In the genomic region with DNA sequence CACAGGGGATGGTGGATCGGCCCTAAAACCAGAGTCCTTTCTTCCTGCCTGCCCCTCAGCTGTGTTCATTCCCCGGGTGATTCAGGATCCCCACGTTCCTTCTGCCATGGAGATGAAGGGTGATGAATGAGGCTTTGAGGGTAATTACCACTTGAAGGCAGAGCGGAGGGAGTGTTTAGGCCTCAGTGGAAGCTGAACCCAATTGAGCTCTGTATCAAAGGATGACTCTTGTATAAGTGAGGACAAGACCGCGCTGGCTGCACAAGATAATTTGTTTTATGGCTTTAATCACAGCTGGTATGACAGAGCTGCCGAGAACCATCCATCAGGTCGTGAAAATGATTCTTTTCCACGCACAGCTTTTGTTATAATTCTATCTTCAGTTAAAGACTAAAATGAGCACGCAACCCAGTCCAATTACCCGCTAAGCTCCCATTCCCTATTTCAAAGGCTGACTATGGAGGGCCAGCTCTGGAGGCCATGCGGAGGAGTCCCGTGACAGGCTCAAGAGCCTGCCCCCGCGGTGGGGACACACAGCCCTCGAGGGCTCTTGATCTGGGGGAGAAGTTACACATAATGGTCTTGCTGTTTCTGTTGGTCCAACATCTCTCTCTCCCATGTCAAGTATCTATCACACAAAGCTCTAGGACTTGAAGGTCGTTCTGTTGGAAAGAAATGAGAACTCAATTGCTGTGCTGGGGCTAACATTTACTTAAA, we compare ENCODE assay signal across 16 mouse cellular contexts.
DNase-seq lines count a peak whose midpoint lies in the region; ATAC-seq and TF ChIP-seq lines count a peak whose summit lies in the region.
"Had no signal": no experiment of that assay in that cellular context is flagged by ENCODE, and none has a peak within 500 bp of the region (broad histone marks: within the 10 kb centered on the region; RNA-seq: fewer than 3 reads in every experiment).

No protein-coding gene starts in this region.

- no peaks in the 10 kb centered on the region for H3K36me3 ChIP-seq in forebrain, embryonic 14.5 days (ENCODE audit: control insufficient read depth, insufficient read depth, low read length)
- no peaks in the 10 kb centered on the region for H3K36me3 ChIP-seq in forebrain, embryonic 10.5 days (replicated peaks)
- no peaks in the 10 kb centered on the region for H3K36me3 ChIP-seq in lung, postnatal 0 days (ENCODE audit: insufficient read depth, low read length)
- no peaks in the 10 kb centered on the region for H3K36me3 ChIP-seq in midbrain, postnatal 0 days (ENCODE audit: insufficient read depth, low read length)
- H3K36me3 ChIP-seq: intestine, embryonic 15.5 days had no signal

- H3K4me1 ChIP-seq in forebrain, embryonic 14.5 days (ENCODE audit: control insufficient read depth, insufficient read depth, low read length), result no peaks in the 10 kb centered on the region
- H3K4me1 ChIP-seq in forebrain, embryonic 10.5 days, result no peaks in the 10 kb centered on the region
- no peaks in the 10 kb centered on the region for H3K4me1 ChIP-seq in lung, postnatal 0 days (ENCODE audit: insufficient read depth, low read depth, low read length)
- H3K4me1 ChIP-seq in midbrain, postnatal 0 days (ENCODE audit: insufficient read depth, low read length), result no peaks in the 10 kb centered on the region
- H3K4me1 ChIP-seq: intestine, embryonic 15.5 days had no signal

- H3K9me3 ChIP-seq in forebrain, embryonic 14.5 days (replicated peaks; ENCODE audit: control insufficient read depth, low read length), result no peaks in the 10 kb centered on the region
- no peaks in the 10 kb centered on the region for H3K9me3 ChIP-seq in forebrain, embryonic 10.5 days
- H3K9me3 ChIP-seq in lung, postnatal 0 days (ENCODE audit: low read length), result no peaks in the 10 kb centered on the region
- no peaks in the 10 kb centered on the region for H3K9me3 ChIP-seq in midbrain, postnatal 0 days (ENCODE audit: low read length)
- H3K9me3 ChIP-seq: intestine, embryonic 15.5 days had no signal

- no peak overlapping the region for H3K9ac ChIP-seq in forebrain, embryonic 14.5 days (ENCODE audit: low read length)
- no peak overlapping the region for H3K9ac ChIP-seq in lung, postnatal 0 days (replicated peaks; ENCODE audit: low read depth)
- no peak overlapping the region for H3K9ac ChIP-seq in midbrain, postnatal 0 days (replicated peaks; ENCODE audit: low read length, poor library complexity, severe bottlenecking)
- H3K9ac ChIP-seq: intestine, embryonic 15.5 days had no signal

- peak; percentile 61 for ATAC-seq in forebrain, embryonic 14.5 days
- peak; percentile 41; the same call in 1 of the 2 replicates for ATAC-seq in lung, postnatal 0 days
- 0 out of 2 replicates have a peak, but pooled peaks have one; percentile 5 for ATAC-seq in midbrain, postnatal 0 days (ENCODE audit: low FRiP score)
- ATAC-seq: CD4-positive, CD25-positive, alpha-beta regulatory T cell, adult 4 months; intestine, embryonic 15.5 days had no signal

- no peak for TF ChIP-seq EP300 in lung, postnatal 0 days (IDR thresholded peaks at IDR 0.05)

- no peak overlapping the region for H3K4me2 ChIP-seq in forebrain, embryonic 14.5 days (ENCODE audit: low read length)
- H3K4me2 ChIP-seq in lung, postnatal 0 days (replicated peaks; ENCODE audit: low read depth, low read length), result no peak overlapping the region
- H3K4me2 ChIP-seq in midbrain, postnatal 0 days (ENCODE audit: low read depth, low read length, poor library complexity, severe bottlenecking), result no peak overlapping the region
- H3K4me2 ChIP-seq: intestine, embryonic 15.5 days had no signal

- WGBS in forebrain, embryonic 14.5 days, result 43% methylated on average over 17 of the region's 17 CpGs
- WGBS in forebrain, embryonic 10.5 days, result 75% methylated on average over 17 of the region's 17 CpGs
- WGBS in lung, postnatal 0 days, result 69% methylated on average over 17 of the region's 17 CpGs
- WGBS in midbrain, postnatal 0 days, result 78% methylated on average over 17 of the region's 17 CpGs

- H3K27me3 ChIP-seq in forebrain, embryonic 14.5 days (replicated peaks; ENCODE audit: control insufficient read depth, insufficient read depth, low read length), result no peaks in the 10 kb centered on the region
- peaks cover 3% of the 10 kb centered on the region; the same call in 1 of the 2 replicates for H3K27me3 ChIP-seq in forebrain, embryonic 10.5 days (ENCODE audit: poor library complexity, severe bottlenecking)
- H3K27me3 ChIP-seq in lung, postnatal 0 days (replicated peaks; ENCODE audit: insufficient read depth, low read length), result no peaks in the 10 kb centered on the region
- H3K27me3 ChIP-seq in midbrain, postnatal 0 days (ENCODE audit: insufficient read depth, low read length), result no peaks in the 10 kb centered on the region
- H3K27me3 ChIP-seq: intestine, embryonic 15.5 days had no signal

- no peak overlapping the region for H3K4me3 ChIP-seq in forebrain, embryonic 14.5 days (ENCODE audit: low read depth, low read length)
- H3K4me3 ChIP-seq in forebrain, embryonic 10.5 days, result no peak overlapping the region
- no peak overlapping the region for H3K4me3 ChIP-seq in lung, postnatal 0 days (ENCODE audit: low read depth, low read length)
- H3K4me3 ChIP-seq in midbrain, postnatal 0 days (ENCODE audit: low read depth, low read length), result no peak overlapping the region
- H3K4me3 ChIP-seq: intestine, embryonic 15.5 days; layer of hippocampus, adult 2 months had no signal

- no peak overlapping the region for H3K27ac ChIP-seq in forebrain, embryonic 14.5 days (ENCODE audit: low read depth, low read length)
- H3K27ac ChIP-seq in forebrain, embryonic 10.5 days, result no peak overlapping the region
- H3K27ac ChIP-seq in lung, postnatal 0 days (ENCODE audit: low read length), result no peak overlapping the region
- no peak overlapping the region for H3K27ac ChIP-seq in midbrain, postnatal 0 days (ENCODE audit: low read depth, low read length)
- H3K27ac ChIP-seq: intestine, embryonic 15.5 days; layer of hippocampus, adult 2 months had no signal

- peak; percentile 17 for DNase-seq in forebrain, embryonic 14.5 days (ENCODE audit: low spot score)
- DNase-seq in forebrain, embryonic 10.5 days (ENCODE audit: extremely low spot score, low spot score), result no peak
- no peak for DNase-seq in lung, postnatal 0 days (ENCODE audit: low spot score)
- DNase-seq in lung, adult 18-20 months, result no peak
- peak; percentile 62 for DNase-seq in brain, embryonic 14.5 days (ENCODE audit: low read depth)
- no peak for DNase-seq in midbrain, postnatal 0 days (ENCODE audit: low spot score)
- DNase-seq in embryo, embryonic 10.5 days (ENCODE audit: low spot score), result no peak
- DNase-seq: adrenal gland, postnatal 36 days; heart, postnatal 4 days; kidney, adult 9 months; kidney, postnatal 14 days; lung, postnatal 14 days; thymus, postnatal 14 days had no signal

- no peak for TF ChIP-seq CTCF in lung, postnatal 0 days (IDR thresholded peaks at IDR 0.05)
- no peak for TF ChIP-seq CTCF in brain, embryonic 14.5 days (IDR thresholded peaks at IDR 0.05; ENCODE audit: borderline replicate concordance, extremely low read depth, insufficient read depth, insufficient read length)
- TF ChIP-seq CTCF in midbrain, postnatal 0 days (IDR thresholded peaks at IDR 0.05), result no peak

- no peak for TF ChIP-seq POLR2A in brain, embryonic 14.5 days (IDR thresholded peaks at IDR 0.05; ENCODE audit: borderline replicate concordance, extremely low read depth, insufficient read depth, insufficient read length, poor library complexity, severe bottlenecking)

Comparison
In these comparisons a context has a peak if more than half of its experiments do, and no peak if none do; other contexts are left out.
1. DNase-seq: peak in forebrain, embryonic 14.5 days (single experiment) and brain, embryonic 14.5 days (single experiment); none in forebrain, embryonic 10.5 days (single experiment), lung, postnatal 0 days (single experiment), lung, adult 18-20 months (0 of 2), midbrain, postnatal 0 days (single experiment) and embryo, embryonic 10.5 days (single experiment).
2. ATAC-seq: peak in every context shown above with its lines; median percentile 61 in forebrain, embryonic 14.5 days; 41 in lung, postnatal 0 days; 5 in midbrain, postnatal 0 days.